Mouse (Mus musculus) activated CD4-positive, CD25-positive, alpha-beta regulatory T cell, adult 9 weeks (primary cell): ENCODE measurements around the gene Clcc1. TPM values are rescaled to one million over a fixed set of nuclear protein-coding genes. Genes with fewer than 3 reads are reported as not detected.

ENCODE experiments used
- polyA plus RNA-seq: library from polyadenylated mRNA; unstranded; fragments of 100-300 nt; shearing (Covaris generic); gene quantifications from one replicate; pipeline ENCODE4 v1.2.1, GENCODE M21; 2017

Gene Clcc1
- polyA plus RNA-seq, result 71.2 TPM

DNA sequence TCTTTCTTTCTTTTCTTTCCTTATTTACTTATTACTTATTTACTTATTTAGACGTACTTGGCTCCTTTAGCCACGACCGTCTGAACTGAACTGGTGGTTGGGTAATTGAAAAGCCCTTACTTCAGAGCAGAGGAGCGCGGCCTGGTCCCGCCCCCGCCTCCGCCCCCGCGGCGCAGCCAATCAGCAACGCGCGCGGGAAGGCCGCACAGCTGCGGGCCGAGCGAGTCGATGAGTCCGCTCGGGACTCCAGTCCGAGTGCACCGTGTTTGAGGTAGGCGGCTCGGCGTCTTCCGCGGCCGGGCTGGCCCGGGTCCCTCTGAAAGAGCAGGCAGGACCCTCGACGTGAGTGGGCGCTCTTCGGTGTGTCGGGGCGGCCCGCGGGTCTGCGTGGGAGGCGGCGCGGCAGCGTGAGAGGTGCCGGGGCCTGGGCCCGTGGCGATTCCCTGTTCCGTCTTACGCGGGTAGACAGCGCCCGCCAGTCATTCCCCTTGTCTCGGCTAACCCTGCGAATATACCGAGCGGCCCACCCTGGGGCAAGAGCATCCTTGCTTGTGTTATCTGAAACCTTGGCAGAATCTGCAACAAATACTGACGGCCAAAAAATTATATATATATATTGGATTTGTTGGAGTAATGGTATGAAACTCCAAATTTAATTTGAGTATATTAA, at the start of gene Clcc1:
TSS of gene Clcc1 (plus strand) at position 204 of the 670 bp plus-strand sequence.

DNA sequence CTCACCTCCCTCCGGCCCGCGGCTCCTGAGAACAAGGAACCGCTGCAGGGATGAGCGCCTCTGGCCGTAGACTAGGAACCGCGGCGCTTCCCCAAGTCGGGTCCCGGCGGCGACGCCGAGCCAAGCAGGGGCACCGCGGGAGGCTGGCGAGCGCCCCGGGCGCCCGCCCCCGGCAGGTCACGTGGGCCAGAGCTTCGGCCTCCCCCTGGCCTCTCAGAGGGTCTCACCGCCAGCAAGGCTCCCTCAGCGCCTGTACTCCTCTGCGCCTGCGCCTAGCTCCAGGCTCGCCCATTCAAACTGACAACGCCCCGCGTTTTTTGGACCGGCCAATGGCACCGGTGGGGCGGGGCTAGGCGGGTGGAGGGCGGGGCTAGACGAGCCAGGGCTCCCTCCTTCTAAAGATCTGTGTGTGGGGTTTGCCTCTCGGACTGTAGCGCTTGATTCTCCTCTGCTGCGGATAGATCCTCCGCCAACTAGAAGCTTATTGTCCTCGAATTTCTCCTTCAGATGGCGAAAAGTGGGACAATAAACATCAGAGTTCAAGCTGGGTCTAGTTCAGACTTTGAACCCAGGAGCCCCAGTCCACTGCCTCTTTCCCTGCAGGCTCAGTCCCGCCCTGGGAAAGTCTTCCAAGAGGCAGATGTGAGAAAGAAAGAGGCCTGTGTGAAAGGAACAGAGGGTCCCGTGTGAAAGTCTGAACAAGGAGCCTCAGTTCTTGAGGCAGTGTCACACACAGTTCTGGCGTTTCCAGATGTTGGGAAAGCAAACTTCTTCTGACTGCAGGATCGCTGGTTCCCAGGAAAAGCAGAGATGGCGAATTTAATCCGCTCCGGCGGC, 68.5 kb downstream of the Clcc1 start, which contains the start of gene Gpsm2:
TSS of gene Gpsm2 (minus strand) at position 274 of the 837 bp plus-strand sequence.

Other genes with a start within 250 kb of the Clcc1 start
- 0.40 TPM for gene Celsr2, start 238.4 kb upstream of the Clcc1 start, polyA plus RNA-seq
- 172 TPM for gene Sars, start 208.7 kb upstream of the Clcc1 start, polyA plus RNA-seq
- 0.37 TPM for gene 1700013F07Rik, start 119.8 kb upstream of the Clcc1 start, polyA plus RNA-seq
- gene 5330417C22Rik, start 117.4 kb upstream of the Clcc1 start, polyA plus RNA-seq, result 0.97 TPM
- gene Tmem167b, start 91.4 kb upstream of the Clcc1 start, polyA plus RNA-seq, result 34.3 TPM
- gene Taf13, start 82.2 kb upstream of the Clcc1 start, polyA plus RNA-seq, result 30.2 TPM
- 14.4 TPM for gene Wdr47, start 62.6 kb upstream of the Clcc1 start, polyA plus RNA-seq
- gene Gpsm2, start 68.4 kb downstream of the Clcc1 start, polyA plus RNA-seq, result 3.7 TPM
- not detected for gene Aknad1, start 85.7 kb downstream of the Clcc1 start, polyA plus RNA-seq
- 68.8 TPM for gene Stxbp3, start 186.6 kb downstream of the Clcc1 start, polyA plus RNA-seq
- 0.33 TPM for gene Fndc7, start 236.1 kb downstream of the Clcc1 start, polyA plus RNA-seq